Mouse (Mus musculus) intestine, postnatal 0 days (tissue): ENCODE measurements around the gene BC048507. TPM values are rescaled to one million over a fixed set of nuclear protein-coding genes. Genes with fewer than 3 reads are reported as not detected.
"Not testable (repeated sequence)": the region's sequence is repeated elsewhere in the genome, so short reads cannot be mapped to it uniquely, and the experiment has no call there.

Experiments
- ATAC-seq: fragments of 200-750 bp; cut with Nextera tagmentation; 2 replicates; pipeline ENCODE4 v1.8.0; 2017; ENCODE audit warnings: mild to moderate bottlenecking, moderate TSS enrichment, moderate library complexity
- H3K27ac ChIP-seq: fragments of 300-500 bp; sonication (generic); 2 replicates; pipeline ENCODE4 v1.5.1; 2014; ENCODE audit warnings: mild to moderate bottlenecking, low read depth, low read length, moderate library complexity
- H3K27me3 ChIP-seq: fragments of 300-500 bp; sonication (generic); replicated peaks from 2 replicates; pipeline ENCODE4 v1.6.1; 2014; ENCODE audit warnings: low read length, mixed read lengths; ENCODE audit not compliant: control insufficient read depth, insufficient read depth
- H3K36me3 ChIP-seq: fragments of 300-500 bp; sonication (generic); 2 replicates; pipeline ENCODE4 v1.6.1; 2014; ENCODE audit warnings: mild to moderate bottlenecking, moderate library complexity; ENCODE audit not compliant: control insufficient read depth, insufficient read depth
- H3K4me1 ChIP-seq: fragments of 300-500 bp; sonication (generic); replicated peaks from 2 replicates; pipeline ENCODE4 v1.6.1; 2014; ENCODE audit warnings: antibody characterized with exemption, low read length, mixed read lengths; ENCODE audit not compliant: control insufficient read depth, insufficient read depth
- H3K4me2 ChIP-seq: fragments of 300-500 bp; sonication (generic); replicated peaks from 2 replicates; pipeline ENCODE4 v1.6.1; 2014; ENCODE audit warnings: low read depth, mild to moderate bottlenecking, moderate library complexity
- H3K4me3 ChIP-seq: fragments of 300-500 bp; sonication (generic); 2 replicates; pipeline ENCODE4 v1.5.1; 2014; ENCODE audit warnings: low read depth, low read length
- H3K9ac ChIP-seq: fragments of 300-500 bp; sonication (generic); 2 replicates; pipeline ENCODE4 v1.6.1; 2014; ENCODE audit warnings: mild to moderate bottlenecking, low read depth, low read length
- H3K9me3 ChIP-seq: fragments of 300-500 bp; sonication (generic); 2 replicates; pipeline ENCODE4 v1.6.1; 2016; ENCODE audit warnings: mixed run types; ENCODE audit not compliant: control insufficient read depth
- CTCF ChIP-seq: sonication (generic); IDR thresholded peaks from 2 replicates; pipeline ENCODE4 v1.5.1; 2016; ENCODE audit warnings: low read depth, mild to moderate bottlenecking, control low read depth, antibody characterized with exemption, moderate library complexity
- WGBS: fragments of 180-500 bp; shearing (Covaris S2); extraction: QIAGEN DNeasy Blood & Tissue Kit; methylation state at CpG from one replicate; pipeline ENCODE4 v1.1.7; 2014; 5-methylcytosine and 5-hydroxymethylcytosine counted together
- polyA plus RNA-seq: library from polyadenylated mRNA; unstranded; fragments of >200 nt; fragmentation: Nextera tagmentation; extraction: Ambion mirVana; gene quantifications from 2 replicates; pipeline ENCODE4 v1.2.1, GENCODE M21; 2015

Gene BC048507
- polyA plus RNA-seq = not detected in 2 replicates

- Histone ChIP-seq H3K4me1 (no peaks in the 10 kb centered on the region), H3K36me3 (no peaks in the 10 kb centered on the region), H3K27ac (no peak within 1 kb of the TSS), H3K4me3 (no peak within 1 kb of the TSS), H3K4me2 (no peak within 1 kb of the TSS), H3K27me3 (no peaks in the 10 kb centered on the region), H3K9me3 (no peaks in the 10 kb centered on the region), H3K9ac (no peak within 1 kb of the TSS)
- TF ChIP-seq CTCF = no peak
- 79% methylated on average over 11 of the region's 11 CpGs for WGBS
- no peak for ATAC-seq
Observed at GRCm38 (mm10) chr13:67863026-67863425, at the start of gene BC048507. Gene BC048507 (plus strand): TSS chr13:67863326.

DNA sequence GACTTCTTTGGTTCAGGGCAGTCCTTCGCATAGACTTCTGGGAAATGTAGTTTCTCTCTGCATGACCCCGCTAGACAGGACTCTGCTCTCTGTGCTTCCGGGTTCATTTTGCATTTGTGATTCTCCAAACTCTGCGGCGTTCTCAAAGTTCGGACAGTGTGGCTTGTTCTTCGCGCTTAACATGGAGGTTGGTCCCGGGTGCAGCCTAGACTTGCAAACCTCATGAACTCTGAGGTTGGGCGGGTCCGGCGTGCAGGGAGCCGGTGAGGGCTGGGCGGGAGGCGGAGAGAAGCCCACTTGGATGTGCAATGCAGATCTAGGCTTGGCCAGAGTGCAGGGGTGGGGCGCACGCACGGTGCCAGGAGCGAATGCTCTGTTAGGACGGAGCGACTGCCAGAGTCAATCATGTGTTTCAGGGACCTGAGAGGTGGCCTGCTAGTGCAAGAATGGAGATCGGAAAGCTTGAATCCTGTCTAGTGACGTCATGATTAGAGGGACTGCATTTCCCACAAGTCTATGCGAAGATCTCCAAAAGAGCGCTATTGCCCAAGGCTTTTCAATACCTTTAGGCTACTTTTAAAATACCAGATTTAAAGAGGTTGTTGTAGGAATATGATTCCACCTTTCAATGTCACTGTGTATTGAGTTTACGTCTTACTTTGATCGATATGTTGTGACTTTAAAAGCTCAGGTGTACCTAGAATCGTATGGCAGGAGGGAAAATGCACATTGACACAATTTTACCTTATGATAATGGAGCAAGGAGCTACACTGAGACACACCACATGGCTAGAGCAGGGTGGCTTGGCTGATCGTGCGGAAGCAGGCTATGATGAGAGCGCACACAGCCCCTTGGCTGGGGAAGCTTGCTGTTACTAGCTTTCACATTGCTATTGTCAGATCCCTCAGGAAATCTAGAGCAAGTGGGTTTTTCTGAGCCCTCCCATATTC, 49.1 kb upstream of the BC048507 start, which contains the start of gene Zfp273:
Gene Zfp273, plus strand, starts transcription at position 31 of the 951 bp plus-strand sequence.
- H3K9ac ChIP-seq = peak within 1 kb of the TSS; percentile 69
- H3K4me2 ChIP-seq = peak within 1 kb of the TSS; percentile 79
- H3K27ac ChIP-seq = peak within 1 kb of the TSS; percentile 88
- H3K36me3 ChIP-seq = 0 out of 2 replicates have a peak, but pooled peaks cover 2% of the 10 kb centered on the region
- peak; percentile 98 for ATAC-seq
- peak within 1 kb of the TSS; percentile 91 for H3K4me3 ChIP-seq
- H3K4me1 ChIP-seq = no peaks in the 10 kb centered on the region
- 3% methylated on average over 31 of the region's 31 CpGs for WGBS
- no peaks in the 10 kb centered on the region for H3K9me3 ChIP-seq
- no peaks in the 10 kb centered on the region for H3K27me3 ChIP-seq
- TF ChIP-seq CTCF = 0 out of 2 replicates have a peak, but pooled peaks have one; percentile 13

GRCm38 (mm10) chr13:67818636-67819035, 44.5 kb upstream of the BC048507 start:
- H3K27ac ChIP-seq = no peak overlapping the region
- H3K27me3 ChIP-seq = no peaks in the 10 kb centered on the region
- no peaks in the 10 kb centered on the region; the same call in 1 of the 2 replicates for H3K9me3 ChIP-seq
- no peak overlapping the region for H3K9ac ChIP-seq
- H3K4me3 ChIP-seq = no peak overlapping the region
- no peak overlapping the region for H3K4me2 ChIP-seq
- no peaks in the 10 kb centered on the region for H3K4me1 ChIP-seq
- ATAC-seq = no peak
- WGBS = 82% methylated on average over 1 of the region's 1 CpGs
- H3K36me3 ChIP-seq = peaks cover 14% of the 10 kb centered on the region; the same call in 1 of the 2 replicates
- no peak for TF ChIP-seq CTCF

GRCm38 (mm10) chr13:67830911-67831336, 32.2 kb upstream of the BC048507 start, which contains the start of gene Gm10037:
Gene Gm10037 (plus strand): TSS chr13:67831106.
- TF ChIP-seq CTCF = no peak
- H3K9me3 ChIP-seq = peaks cover 8% of the 10 kb centered on the region; the same call in 1 of the 2 replicates
- 3% methylated on average over 14 of the region's 14 CpGs for WGBS
- H3K27ac ChIP-seq = no peak within 1 kb of the TSS
- H3K4me2 ChIP-seq = peak within 1 kb of the TSS; percentile 71
- H3K4me3 ChIP-seq = peak within 1 kb of the TSS; percentile 56
- no peaks in the 10 kb centered on the region for H3K4me1 ChIP-seq
- ATAC-seq = peak; percentile 56
- peaks cover 7% of the 10 kb centered on the region for H3K36me3 ChIP-seq
- H3K9ac ChIP-seq = peak within 1 kb of the TSS; percentile 23; the same call in 1 of the 2 replicates
- no peaks in the 10 kb centered on the region for H3K27me3 ChIP-seq

DNA sequence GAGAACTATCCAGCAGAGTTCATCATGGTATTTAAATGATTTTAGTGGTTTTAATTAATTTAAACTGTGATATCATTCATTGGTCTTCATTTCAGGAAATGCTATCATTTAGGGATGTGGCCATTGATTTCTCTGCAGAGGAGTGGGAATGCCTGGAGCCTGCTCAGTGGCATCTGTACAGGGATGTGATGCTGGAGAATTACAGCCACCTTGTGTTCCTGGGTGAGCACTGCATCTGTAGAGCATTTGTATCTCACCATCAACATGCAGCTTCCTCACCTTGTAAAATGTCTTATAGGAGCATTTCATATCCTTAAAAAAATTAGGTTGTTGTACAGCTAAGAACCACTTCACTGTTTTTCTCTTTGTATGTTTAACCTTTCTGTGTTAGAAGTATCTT, 30.0 kb upstream of the BC048507 start:
- not testable (repeated sequence) for H3K27ac ChIP-seq, H3K4me2 ChIP-seq, H3K9me3 ChIP-seq, H3K4me1 ChIP-seq, H3K36me3 ChIP-seq, H3K9ac ChIP-seq, H3K4me3 ChIP-seq, ATAC-seq, H3K27me3 ChIP-seq
- TF ChIP-seq CTCF = peak; percentile 58

- 37% methylated on average over 6 of the region's 6 CpGs for WGBS
- Histone ChIP-seq H3K4me2 (peak overlapping the region; percentile 64), H3K27ac (no peak overlapping the region), H3K36me3 (no peaks in the 10 kb centered on the region), H3K4me3 (peak overlapping the region; percentile 32; the same call in 1 of the 2 replicates), H3K27me3 (no peaks in the 10 kb centered on the region), H3K9me3 (no peaks in the 10 kb centered on the region), H3K4me1 (no peaks in the 10 kb centered on the region), H3K9ac (0 out of 2 replicates have a peak overlapping the region, but pooled peaks have one; percentile 34)
- TF ChIP-seq CTCF = no peak
- ATAC-seq = no peak
Observed at GRCm38 (mm10) chr13:67843775-67844118, 19.4 kb upstream of the BC048507 start.
